Mouse (Mus musculus): ENCODE results near the gene Nr1i3. TPM values are rescaled to one million over a fixed set of nuclear protein-coding genes. Genes with fewer than 3 reads are reported as not detected.

The Nr1i3 gene
- total RNA-seq, 2 experiments from 2014 or later, result not detected

DNA sequence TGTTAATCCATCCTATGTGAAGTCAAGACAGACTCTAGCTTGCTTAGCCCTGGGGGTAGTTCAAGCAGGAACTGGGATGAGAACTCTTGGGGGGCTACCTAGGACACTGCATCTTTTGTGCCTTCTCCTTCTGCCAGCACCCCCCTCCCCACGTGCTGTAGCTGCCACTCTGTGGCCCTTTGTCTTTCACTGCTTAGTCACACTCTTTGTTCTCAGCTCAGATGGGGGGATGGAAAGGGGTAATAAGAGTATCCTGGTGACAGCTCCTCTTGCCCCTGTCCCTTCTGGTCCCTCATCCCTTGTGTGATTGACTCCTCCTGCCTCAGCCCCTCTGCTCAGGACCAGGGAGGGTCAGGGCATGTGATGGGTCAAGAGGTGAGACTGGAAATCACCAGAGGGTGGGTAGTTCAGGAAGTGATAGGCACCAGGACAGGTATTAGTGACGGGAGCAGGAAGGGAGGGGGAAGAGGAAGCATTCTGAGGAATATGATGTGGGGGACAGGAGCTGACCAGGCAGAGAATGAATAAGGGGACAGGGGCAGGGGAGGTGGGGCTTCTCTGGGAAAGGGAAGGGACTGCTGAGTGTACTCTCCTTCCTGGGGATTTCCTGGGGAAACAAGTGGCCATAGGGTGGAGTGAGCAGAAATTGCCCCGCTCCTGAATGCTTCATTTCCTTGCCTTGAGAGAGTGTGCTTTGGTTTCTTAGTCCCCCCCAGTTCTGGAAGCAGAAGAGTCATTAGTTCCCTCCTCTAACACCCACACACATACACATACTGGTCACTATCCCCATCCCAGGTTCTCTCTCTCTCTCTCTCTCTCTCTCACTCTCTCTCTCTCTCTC is 34.8 kb downstream of the Nr1i3 start:
- intact Hi-C loops (cut with DNase I), result no loop called here
- DNase-seq, result no peak

DNA sequence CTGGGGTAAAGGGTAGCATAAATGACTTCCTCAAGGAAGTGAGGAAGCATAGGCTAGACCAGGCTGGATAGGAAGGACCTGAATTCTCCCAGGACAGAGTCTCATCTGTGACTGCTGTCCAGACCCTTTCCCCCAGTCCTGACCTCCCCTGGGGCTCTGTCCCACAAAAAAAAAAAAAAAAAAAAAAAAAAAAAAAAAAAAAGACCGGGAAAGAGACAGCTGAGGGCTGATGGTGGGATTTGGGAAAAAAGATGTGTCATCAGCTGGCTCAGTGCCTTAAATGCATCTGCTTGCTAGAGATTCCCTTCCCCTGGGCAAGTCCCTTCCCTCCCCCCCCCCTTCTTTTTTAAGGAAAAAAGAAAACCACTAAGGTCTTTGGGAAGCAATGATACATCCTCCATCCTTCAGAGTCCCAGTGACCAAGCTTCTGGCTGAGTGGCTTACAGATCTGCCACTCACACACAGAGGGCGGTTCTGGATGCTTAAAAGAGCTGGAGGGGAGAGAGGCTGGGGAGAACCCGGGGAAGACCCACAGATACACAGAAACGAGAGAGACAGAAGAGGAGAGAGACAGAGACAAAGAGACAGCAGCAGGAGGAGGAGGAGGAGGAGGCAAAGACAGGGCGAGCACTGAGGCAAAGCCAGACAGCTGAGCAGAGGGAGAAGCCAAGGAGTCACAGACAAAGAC is 36.3 kb downstream of the Nr1i3 start, which contains the start of gene Adamts4:
Gene Adamts4 (plus strand): TSS at position 509 of the 688 bp plus-strand sequence.
- intact Hi-C loops (cut with DNase I), result no loop called here
- DNase-seq, result peak in 1 of 2 experiments; percentile 37

DNA sequence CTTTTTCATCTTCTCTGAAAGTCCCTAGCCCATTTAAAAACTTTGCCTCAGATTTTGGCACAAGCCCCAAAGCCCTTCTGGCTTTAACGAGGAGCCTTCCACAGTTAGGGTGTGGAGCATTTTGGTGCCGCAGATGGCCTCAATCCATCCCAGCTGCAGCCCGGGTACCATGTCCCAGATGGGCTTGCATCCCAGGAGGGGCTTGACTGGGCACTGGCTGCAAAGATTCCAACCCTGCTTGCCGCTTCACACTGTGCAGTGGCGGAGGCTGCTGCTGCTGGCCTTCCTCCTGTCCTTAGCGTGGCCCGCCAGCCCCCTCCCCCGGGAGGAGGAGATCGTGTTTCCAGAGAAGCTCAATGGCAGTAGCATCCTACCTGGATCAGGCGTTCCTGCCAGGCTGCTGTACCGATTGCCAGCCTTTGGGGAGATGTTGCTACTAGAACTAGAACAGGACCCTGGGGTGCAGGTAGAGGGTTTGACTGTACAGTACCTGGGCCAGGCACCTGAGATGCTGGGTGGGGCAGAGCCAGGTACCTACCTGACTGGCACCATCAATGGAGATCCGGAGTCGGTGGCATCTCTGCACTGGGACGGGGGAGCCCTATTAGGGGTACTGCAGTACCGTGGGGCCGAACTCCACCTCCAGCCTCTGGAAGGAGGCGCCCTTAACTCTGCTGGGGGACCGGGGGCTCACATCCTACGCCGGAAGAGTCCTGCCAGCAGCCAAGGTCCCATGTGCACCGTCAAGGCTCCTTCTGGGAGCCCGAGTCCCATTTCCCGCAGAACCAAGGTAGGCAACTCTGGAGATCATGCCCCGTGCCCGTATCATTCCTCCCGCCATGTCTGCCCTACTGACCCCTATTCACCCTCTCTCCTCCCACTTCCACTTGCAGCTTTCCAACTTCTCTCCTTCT is 37.2 kb downstream of the Nr1i3 start, which contains the start of gene Ndufs2:
Gene Ndufs2 (minus strand): TSS at position 709 of the 914 bp plus-strand sequence.
- intact Hi-C loops (cut with DNase I), result no loop called here
- no peak for DNase-seq

DNA sequence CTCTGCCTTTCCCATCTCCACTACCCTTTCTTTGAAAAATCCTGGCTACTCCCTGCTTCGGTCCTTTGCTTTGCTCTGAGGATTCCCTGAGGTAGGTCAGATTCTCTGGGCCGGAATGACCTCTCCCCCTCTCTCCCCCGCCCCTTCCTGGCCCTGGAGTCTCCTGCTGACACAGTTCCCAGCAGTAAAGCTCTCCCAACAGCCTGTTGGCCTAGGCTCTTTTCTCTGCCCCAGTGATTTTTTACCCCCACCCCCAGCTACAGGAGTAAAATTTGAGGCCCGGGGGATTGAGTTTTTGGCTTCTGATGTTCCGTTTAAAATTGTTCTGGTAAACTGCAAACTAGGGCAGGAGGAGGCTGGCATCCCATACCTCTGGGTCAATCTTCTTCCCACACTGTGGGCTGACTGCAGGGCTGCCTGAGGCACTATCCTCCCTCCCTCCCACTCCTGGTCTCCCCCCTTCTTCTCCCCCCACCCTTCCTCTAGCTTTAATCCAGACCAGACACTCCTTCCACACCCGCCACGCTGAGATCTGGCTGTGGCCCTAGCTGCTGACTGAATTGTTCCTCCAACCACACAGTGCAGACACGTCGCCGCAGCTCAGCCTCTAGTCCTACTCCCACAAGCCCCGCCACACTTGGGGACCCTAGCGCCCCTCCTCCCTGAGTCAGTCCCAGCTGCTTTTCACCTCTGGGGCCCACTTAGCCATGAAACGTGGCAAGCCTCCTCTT is 38.0 kb downstream of the Nr1i3 start:
- intact Hi-C loops (cut with DNase I), result no loop called here

DNA sequence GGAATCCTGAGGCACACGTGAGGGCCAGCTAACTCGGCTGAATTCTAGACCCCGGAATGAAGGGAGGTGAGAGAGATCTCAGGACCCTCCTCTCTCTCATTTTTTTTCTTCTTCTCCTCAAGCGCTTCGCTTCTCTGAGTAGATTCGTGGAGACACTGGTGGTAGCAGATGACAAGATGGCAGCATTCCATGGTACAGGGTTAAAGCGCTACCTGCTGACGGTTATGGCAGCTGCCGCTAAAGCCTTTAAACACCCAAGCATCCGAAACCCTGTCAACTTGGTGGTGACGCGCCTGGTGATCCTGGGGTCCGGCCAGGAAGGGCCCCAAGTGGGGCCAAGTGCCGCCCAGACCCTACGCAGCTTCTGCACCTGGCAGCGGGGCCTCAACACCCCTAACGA is 38.6 kb downstream of the Nr1i3 start:
- intact Hi-C loops (cut with DNase I), result no loop called here
- no peak for DNase-seq

More for the DNA sequence above, 38.0 kb downstream of the Nr1i3 start:
- no peak for DNase-seq

DNA sequence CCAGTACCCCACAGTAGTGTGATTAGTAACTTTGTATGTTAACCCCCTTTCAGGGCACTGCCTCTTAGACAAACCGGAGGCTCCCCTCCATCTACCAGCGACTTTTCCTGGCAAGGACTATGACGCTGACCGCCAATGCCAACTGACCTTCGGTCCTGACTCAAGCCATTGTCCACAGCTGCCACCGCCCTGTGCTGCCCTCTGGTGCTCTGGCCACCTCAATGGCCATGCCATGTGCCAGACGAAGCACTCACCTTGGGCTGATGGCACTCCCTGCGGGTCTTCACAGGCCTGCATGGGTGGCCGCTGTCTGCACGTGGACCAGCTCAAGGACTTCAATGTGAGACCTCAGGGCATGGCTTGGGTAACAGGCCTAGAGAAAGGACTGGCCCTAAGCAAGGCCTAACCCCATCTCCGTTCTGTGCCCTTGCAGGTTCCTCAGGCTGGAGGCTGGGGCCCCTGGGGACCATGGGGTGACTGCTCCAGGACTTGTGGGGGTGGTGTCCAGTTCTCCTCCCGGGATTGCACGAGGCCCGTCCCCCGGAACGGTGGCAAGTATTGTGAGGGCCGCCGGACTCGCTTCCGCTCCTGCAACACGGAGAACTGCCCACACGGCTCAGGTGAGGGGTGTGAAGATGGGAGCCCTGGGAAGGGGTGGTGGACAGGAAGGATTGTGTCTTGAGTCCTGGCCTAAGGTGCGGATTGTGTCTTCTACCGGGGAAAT is 42.5 kb downstream of the Nr1i3 start:
- DNase-seq, result no peak
- intact Hi-C loops (cut with DNase I), result loop anchor here (5.0 kb wide), 1 partner anchor 139 kb away; no protein-coding TSS in a partner anchor

DNA sequence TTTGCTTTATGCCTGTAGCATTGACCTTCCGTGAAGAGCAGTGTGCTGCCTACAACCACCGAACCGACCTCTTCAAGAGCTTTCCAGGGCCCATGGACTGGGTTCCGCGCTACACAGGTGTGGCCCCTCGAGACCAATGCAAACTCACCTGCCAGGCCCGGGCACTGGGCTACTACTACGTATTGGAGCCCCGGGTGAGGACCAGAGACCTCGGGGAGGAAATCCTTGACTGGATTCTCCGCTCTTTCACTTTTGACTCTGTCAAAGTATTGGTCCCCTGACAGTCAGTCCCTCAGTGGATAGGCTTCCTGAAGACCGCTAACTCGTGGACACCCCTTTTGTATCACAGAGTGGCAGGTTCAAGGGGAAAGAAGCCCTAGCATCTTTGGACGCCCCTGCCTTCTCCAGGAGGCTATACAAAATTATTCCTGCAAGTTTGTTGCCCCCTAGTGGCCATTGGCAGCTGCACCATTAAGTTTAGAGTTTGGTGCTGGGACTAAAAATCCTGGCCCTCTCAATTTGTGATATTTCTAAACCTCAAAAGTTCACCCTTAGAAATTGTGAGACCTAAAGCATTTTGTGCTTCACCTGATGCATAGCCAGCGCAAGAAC is 43.3 kb downstream of the Nr1i3 start:
- intact Hi-C loops (cut with DNase I), result loop anchor here (5.0 kb wide), 1 partner anchor 140 kb away; no protein-coding TSS in a partner anchor
- DNase-seq, result peak; percentile 44 to 55

DNA sequence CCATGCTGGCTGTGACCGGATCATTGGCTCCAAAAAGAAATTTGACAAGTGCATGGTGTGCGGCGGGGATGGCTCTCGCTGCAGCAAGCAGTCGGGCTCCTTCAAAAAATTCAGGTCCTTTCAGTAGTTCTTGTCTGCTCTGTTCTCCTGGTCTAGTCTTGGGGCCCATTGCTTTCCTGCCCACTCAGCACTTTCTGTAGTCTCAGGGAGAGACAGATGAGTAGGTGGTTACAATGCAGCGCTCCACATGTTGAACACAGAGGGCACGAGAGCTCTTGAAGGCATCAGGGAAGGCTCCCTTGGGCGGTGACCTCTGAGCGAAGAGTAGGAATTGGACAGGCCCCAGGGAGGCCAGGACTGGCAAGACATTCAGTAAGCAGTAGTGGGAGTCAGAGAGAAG is 44.0 kb downstream of the Nr1i3 start:
- DNase-seq, result no peak
- intact Hi-C loops (cut with DNase I), result loop anchor here (5.0 kb wide), 1 partner anchor 140 kb away; no protein-coding TSS in a partner anchor

DNA sequence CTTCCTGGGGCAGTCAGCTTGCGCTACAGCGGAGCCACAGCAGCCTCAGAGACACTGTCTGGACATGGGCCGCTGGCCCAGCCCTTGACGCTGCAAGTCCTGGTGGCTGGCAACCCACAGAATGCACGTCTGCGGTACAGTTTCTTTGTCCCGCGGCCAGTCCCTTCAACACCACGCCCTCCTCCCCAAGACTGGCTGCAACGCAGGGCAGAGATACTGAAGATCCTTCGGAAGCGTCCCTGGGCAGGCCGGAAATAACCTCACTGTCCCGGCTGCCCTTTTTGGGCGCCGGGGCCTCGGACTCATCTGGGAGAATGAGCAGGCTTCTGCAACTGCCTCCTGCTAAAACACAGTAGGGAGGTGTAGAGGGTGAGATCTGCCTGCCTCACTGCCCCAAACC is 45.2 kb downstream of the Nr1i3 start:
- no peak for DNase-seq
- intact Hi-C loops (cut with DNase I), result loop anchor here (5.0 kb wide), 1 partner anchor 142 kb away; no protein-coding TSS in a partner anchor

DNA sequence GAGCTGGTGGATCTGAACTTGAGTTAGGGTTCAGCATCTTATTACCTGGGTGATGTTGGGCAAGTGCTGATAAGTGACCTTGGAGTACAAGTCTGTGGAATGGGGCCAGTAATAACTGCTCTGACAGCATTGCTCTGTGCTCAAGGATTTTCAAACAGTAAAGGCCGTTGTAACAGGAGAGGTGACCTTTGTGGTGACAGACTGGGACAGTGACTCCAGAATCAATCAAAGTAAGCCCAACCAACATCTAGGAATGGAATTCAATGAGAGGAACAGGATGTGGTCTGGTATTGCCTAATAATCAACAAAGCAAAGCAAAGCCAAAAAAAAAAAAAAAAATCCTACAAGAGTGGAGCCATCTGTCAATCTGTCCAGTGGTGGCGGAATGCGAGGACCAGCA is 46.5 kb downstream of the Nr1i3 start:
- intact Hi-C loops (cut with DNase I), result no loop called here
- DNase-seq, result no peak

DNA sequence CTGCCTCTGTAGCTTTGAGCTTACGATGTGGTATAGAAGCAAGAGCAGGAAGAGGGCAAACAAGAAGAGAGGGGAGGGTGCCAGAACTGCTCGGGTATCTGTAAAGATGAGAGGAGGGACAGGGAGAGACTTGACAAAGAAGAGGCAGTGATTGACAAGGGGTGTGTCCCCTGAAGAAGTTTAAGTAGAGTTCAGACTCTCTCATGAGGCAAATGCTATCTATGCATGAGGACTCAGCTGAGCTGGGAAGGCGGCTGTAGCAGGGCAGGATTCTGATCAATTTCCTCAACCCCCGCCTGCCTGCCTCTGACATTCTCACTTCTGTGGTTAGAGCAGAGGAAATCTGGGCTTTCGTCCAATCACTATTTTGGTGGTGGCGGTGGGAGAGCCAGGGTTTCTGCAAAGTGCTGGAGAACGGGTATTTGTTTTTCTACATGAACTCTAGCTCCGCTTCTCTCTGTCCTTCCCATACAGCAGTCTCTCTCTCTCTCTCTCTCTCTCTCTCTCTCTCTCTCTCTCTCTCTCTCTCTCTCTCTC is 48.9 kb downstream of the Nr1i3 start:
- DNase-seq, result peak in 1 of 2 experiments; percentile 59
- intact Hi-C loops (cut with DNase I), result no loop called here

DNA sequence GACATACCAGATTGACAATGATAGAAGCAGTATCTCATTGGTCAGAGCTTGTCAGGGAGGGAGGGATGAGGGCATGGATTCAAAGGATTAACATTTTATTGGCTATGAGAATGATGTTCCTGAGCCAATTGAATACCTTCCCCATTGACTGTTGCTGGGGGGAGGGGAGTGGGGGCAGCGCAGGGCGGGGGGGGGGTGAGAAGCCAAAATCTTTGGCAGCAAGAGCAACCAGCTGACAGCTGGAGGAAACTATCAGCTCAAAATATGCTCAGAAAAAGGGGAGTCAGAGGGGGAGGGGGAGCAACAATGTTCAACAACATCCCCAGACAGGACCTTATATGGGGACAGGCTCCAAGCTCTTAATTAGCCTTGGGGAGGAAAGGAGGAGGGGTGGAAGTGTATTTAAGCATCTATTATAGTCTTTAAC is 49.4 kb downstream of the Nr1i3 start:
- DNase-seq, result no peak
- intact Hi-C loops (cut with DNase I), result no loop called here

DNA sequence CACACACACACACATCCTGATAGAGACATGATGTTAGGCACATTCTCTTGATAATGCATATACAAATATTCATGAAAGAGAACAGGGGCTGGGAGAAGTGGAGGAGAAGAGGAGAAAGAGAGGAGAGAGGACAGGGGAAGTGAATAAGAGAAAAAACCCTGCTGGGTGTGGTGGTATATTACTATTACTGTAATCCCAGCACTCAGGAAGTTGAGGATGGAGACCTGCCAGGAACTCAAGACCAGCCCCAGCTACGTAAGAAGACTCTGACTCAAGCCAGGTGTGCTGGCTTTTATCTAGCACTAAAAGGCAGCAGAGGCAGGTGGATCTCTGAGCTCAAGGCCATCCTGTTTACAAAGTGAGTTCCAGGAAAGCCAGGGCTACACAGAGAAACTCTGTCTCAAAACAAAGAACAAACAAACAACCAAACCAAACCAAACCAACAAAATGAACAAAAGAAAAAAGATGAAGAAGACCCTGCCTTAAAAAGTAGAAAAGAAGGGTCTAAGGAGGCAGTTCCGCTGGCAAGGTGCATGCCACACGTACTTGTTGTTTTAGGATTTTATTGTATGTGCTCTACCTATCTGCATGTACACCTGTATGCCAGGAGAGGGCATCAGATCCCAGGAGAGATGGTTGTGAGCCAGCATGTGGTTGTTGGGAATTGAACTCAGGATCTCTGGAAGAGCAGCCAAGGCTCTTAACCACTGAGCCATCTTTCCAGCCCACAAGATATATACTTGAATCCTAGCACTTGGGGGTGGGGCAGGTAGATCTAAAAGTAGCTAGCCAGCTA is 50.1 kb downstream of the Nr1i3 start:
- no peak for DNase-seq
- intact Hi-C loops (cut with DNase I), result no loop called here

DNA sequence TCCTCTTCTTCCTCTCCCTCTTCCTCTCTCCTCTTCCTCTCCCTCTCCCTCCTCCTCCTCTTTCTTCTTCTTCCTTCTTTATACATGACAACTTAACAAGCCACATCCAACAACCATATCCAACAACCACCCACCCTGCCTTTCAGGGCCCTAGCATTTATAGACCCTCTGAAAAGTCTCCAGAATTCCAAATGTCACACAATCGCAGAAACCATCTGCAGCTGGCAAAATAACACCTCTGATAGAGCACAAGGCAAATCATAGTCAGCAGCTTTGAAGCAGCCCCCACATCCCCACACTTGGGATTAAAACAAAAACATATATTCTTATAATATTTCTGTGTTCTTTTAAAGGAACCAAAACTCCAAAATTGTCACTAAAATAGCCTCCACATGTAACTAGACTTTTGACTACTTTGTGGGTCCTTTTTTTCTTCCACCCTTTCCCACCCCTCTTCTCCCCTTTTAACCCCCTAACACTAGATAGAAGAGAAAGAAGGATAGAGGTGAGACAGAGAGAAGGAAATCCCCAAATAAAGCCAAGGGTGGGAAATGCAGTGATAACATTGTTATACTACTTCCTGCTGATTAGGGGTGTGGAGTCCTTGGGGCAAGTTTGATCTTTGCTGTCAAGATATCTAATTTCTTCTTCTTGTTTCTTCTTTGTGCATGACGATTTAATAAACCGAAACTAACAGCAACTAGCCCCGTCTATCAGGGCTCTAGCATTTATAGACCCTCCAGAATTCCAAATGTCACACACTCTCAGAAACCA is 52.4 kb downstream of the Nr1i3 start:
- intact Hi-C loops (cut with DNase I), result no loop called here
- DNase-seq, result no peak

DNA sequence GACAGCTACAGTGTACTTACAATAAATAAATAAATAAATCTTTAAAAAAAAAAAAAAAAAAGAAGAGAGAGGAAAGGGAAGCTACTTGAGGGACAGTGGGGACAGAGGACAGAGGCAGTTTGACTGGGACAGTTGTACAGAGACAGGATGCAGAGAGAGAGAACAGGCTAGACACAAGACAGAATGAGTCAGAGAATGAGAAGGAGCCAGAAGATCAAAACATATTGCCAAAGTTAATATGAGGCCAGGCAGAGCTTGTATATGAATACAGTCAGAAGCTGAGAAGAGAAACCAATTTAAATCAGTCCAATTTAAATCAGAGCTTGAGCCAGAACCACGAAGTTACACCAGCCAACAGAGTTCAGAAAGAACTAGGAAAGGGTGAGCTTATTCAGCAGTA is 54.6 kb downstream of the Nr1i3 start:
- no peak for DNase-seq
- intact Hi-C loops (cut with DNase I), result no loop called here

DNA sequence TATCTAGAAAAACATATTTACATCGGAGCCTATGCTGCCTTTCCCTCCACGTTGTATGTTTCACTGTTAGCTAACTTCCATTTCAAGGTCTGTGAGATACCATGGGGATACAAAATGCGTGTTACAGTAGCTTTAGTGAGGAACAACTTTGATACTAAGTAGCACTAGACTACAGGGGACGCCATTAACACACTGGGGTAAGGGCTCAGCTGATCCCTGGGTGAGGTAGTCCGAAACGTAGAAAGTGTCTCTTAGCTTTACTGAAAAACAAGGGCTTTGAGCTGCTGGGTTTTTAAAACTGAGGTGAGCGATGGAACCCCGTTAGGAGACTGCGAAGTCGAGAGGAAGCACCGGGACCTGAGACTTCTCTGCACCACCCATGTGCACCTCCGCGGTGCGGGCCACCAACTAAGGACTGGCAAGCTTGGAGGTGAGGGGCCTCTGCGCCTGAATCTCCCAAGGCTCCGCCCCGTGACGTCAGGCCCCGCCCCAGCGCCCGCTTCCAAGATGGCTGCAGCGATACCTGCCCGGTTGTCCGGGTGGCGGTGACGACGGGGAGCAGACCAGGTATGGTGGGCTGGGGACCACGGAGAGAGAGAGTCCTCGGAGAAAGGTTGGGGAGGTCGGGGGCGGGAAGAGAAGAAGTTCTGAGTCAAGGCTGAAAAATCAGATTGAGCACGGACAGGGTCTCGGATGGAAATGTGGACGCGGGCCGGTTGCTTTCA is 56.2 kb downstream of the Nr1i3 start, which contains the start of gene B4galt3:
Gene B4galt3 (plus strand): TSS at position 481 of the 725 bp plus-strand sequence.
- DNase-seq, result peak; percentile 93 to 96
- intact Hi-C loops (cut with DNase I), result no loop called here
